Mouse (Mus musculus): ENCODE data around the gene Pde4c.

GRCm38 (mm10) chr8:70764026-70764425 is 40.5 kb downstream of the Pde4c start:
- TF ChIP-seq CTCF (IDR thresholded peaks at IDR 0.05; ENCODE audit: low read depth, low read length), result no peak
- TF ChIP-seq POLR2A (IDR thresholded peaks at IDR 0.05; ENCODE audit: extremely low read depth, insufficient read depth, low read length), result 0 out of 2 replicates have a peak, but pooled peaks have one; percentile 15
